Mouse (Mus musculus): ENCODE measurements around the gene Lin9.

The Lin9 gene

DNA sequence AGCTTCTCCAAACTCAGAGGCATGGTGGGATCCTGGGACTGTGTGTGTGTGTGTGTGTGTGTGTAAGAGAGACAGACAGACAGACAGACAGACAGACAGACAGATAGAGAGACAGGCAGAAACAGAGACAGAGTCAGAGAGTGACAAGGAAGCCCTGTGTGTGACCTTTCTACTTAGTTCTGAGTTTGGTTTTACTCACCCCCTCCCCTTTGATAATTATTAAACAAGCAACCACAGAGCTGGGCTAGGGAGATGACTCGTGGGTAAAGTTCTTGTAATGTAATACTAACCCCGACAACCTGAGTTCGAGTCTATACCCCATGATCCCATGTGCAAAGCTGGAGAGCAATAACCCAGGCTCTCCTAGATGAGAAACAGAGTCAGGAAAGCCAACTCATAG is 66.9 kb downstream of the Lin9 start:
- DNase-seq, result no peak

DNA sequence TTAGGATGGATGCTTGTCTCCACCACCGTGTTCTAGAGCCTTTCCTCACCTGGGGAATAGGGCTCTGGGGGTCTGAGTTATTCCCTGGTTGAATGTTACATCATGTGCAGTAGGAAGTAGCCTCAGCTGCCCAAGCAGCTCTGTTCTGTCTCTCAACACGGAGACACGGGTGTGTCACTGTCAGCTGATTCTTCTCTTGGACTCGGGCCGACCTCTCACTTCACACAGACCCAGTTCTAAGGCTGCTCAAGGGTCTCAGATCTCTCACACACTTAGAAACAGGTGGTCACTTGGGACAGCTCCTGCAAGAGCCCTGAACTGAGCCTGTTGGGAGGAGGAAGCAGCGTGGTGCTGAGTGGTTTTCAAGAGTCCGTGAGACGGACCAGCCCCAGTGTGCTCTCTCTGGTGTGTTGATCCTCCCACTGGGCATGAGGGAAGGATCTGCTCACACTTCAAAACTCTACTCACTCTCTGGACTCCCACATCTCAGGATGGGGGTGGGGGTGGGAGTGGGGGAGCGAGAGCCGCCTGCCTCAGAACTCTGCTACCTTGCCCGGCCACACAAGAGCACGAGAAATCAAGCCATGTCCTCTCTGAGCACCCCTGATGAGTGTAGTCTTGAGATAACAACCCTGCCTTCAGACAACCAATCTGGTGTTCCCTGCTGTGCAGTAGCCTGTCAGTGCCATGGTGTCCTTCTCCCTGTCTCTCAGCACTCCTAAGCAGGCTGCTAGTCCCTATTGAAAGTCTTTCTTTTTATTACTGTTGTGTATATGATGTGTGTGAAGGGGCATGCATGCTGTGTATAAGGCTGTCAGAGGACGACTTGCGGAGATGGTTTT is 68.2 kb downstream of the Lin9 start:
- peak in 1 of 2 experiments; percentile 42 for DNase-seq

DNA sequence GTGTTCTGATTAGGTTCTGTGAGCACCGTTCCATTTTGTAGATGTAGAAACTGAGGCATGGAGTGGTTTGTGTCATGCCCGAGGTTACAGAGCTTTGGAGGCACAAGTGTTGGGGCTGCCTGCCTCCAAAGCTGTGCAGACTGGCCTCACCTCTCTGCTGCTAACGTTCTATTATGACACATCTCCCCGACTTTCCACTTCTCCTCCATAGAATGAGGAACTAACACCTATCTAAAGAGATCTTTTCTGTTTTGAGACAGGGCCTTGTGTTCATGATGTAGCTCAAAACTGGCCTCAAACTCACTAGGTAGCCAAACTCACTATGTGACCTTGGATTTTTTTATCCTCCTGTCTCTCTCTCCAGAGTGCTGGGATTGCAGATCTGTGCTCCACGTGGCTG is 77.8 kb downstream of the Lin9 start:
- DNase-seq, result no peak

DNA sequence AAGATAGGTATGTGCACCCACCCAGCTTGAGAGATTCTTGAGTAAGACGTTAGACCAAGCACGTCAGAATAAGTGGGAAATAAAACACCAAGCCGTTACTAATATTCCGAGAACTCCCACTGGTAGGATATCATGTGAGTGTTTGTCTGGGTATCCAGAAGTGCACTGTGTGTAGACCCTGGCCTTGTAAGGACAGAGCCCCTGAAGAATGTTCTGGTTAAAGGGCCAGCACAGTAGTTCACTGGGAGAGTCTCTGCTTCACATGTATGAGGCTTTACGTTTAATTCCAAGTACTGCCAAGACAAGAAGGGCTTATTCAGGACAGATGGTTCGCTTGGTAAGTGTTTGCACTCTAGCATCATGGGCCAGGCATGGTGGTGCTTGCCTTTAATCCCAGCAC is 78.5 kb downstream of the Lin9 start:
- DNase-seq, result no peak

DNA sequence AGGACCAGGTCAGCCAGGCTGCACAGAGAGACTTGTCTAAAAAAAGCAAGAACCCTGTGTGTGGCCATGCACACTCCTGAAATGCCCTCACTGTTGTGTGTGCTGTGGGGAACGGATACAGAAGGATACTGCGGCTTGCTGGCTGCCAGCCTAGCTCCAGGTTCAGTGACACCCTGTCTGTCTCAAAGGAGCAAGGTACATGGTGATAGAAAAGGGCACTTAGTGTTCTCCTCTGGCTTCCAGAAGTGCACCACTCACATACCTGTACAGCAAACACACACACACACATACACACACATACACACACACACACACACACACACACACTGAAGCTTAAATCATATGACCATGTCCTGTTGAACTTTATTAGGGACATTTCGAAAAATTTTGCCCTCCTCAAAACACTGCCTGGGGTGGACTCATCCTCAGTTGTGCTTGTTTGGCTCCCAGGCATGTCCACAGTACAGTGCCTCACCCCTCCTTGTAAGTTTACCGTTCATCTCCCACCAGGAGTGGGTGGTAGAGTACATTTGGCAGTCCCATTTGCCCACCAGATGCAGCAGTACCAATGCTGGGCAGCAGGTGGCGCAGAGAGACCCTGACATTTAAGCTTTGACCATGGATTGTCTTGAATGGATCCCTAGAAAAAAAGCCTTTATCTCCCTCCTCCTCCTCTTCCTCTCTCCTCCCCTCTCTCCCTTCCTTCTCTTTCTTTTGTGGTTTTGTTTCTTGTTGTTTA is 79.2 kb downstream of the Lin9 start:
- peak; percentile 85 to 90 for DNase-seq

DNA sequence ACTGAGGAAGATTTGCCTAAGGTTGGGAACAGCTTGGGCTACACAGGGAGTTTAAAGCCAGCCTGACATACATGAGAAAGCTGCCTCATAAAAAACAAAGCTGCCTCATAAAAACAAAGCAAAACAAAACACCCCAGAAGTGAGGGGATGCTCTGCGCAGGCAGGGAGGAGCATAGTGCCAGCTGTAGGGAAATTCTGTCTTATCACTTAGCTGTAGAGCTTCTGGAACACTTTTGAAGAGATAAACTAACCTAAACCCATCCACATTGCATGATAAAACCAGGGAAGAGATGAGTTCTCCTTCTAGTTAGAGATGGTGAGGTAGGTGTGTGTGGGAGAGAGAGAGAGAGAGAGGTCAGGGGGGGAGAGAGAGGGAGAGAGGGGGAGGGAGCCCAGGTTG is 81.7 kb downstream of the Lin9 start:
- DNase-seq, result no peak

DNA sequence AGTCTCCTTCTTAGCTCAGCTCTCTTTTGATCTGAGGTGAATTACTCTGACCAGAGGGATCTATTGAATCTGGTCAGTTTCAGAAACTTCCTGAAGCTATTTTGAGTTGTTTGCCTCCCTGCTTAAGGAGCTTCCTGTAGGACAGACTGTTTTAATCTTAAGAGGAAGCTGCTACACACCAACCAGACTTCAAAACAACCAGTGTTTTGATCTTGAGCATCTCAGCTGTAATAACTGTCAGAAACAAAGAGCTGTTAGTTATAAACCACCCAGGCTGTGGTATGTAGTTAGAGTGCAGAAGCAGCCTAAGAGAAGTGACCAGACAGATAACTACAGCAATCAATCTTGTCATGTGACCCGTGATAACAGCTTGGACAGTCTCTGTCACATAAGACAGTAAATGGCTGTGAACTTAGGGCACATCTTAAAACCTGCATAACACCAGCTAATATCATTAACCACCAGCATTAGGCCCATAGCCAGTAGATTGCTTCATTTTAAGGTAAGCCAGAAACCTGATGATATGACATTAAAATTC is 82.8 kb downstream of the Lin9 start:
- DNase-seq, result no peak

DNA sequence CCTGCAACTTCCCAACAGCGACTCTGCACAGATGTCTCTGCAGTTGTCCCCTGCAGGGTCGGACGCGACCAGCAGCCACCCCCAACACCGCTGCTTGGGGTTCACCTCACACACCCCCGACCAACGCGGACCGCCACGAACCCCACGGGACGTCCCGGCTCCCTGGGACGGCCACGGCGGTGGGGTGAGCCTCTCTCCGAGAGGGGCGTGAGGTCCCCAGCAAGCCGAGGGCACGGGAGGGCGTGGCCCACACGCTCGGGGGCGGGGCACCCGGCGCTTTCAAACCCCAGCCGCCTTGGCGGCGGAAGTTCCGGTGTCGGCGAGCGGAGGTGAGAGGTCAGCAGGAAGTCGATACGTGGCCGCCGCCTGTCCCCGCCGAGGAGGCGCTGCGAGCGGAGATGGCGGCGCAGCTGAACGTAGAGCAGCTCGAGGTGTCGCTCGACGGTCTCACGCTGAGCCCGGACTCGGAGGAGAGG is 84.8 kb downstream of the Lin9 start, which contains the start of gene Acbd3:
Gene Acbd3, plus strand, starts transcription at position 340 of the 476 bp plus-strand sequence.
- DNase-seq, result peak; percentile 95 to 96

DNA sequence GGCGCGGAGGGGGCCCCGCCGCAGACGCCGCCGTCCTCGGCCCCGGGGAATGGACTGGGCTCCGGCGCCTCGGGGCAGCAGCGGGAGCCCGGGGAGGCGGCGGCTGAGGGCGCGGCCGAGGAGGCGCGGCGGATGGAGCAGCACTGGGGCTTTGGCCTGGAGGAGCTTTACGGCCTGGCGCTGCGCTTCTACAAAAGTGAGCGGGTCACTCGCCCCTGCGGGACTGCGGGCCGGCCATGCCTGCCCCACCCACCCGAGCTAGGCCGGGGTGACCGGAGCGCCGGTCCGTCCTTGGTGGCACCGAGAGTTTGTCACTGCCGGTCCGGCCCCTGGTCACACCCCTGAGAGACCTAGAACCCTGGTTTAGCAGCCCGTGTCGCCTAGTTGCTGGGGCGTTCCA is 85.2 kb downstream of the Lin9 start:
- DNase-seq, result no peak

DNA sequence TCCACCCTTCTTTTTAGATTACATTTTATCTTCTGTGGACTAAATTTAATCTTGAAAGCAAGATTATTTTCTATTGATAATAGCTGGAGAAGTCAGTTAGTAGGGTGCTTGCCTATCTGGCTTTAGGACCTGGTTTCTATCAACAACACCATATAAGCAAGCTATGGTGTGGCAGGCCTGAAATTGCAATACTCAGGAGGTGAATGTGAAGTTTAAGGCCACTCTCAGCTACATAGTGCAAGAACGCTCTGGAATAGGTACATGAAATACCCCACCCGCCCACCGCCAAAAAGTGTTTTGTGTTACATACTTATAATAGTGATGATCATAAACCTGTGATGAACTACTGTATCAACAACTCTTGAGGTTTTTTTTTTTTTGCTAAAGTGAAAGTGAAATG is 88.3 kb downstream of the Lin9 start:
- no peak for DNase-seq

All from lung, postnatal 4 days (tissue).